Mouse (Mus musculus): ENCODE measurements around the gene Klk10.

The Klk10 gene

DNA sequence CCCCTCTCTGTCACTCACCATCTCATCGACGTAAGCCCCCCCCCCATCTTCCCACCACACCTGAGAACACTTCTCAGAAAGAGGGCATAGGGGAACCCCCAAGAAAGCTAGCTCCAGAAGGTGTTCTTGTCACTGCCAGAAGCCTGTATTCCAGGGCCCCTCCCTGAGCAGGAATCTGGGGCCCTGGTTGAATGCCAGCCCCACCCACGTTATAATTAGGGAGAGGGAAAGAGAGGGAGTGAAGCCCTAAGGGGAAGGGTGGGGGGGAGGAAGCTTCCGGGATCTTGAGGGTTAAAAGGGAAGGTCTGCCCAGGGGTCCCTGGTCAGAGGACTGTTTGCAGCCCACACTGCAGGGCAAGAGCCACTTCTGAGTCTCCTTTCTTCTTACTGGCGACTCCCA, at the start of gene Klk10:
Gene Klk10, plus strand, starts transcription at position 290 of the 400 bp plus-strand sequence.
- DNase-seq (ENCODE audit: extremely low read depth, low read depth, low spot score) = no peak

DNA sequence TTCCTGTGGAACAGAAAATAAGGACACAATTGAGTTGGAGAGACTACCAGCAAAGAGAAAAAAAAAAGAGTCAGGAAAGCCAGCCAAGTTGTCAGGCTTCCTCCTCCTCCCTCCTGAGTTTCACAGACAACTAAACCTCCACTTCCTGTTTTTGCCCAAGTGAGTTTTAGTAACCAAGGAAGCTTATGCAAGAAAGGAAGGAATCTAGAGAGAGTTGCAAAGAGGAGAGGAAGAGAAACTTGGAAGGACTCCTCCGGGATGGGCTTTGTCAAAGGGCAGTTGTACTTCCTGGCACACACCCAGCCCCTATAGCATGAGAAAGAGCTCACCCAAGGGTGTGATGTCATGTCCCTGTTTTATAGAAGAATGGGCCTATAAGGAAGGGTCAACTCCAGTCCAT, 33.0 kb upstream of the Klk10 start:
- no peak for DNase-seq (ENCODE audit: extremely low read depth, low read depth, low spot score)

DNA sequence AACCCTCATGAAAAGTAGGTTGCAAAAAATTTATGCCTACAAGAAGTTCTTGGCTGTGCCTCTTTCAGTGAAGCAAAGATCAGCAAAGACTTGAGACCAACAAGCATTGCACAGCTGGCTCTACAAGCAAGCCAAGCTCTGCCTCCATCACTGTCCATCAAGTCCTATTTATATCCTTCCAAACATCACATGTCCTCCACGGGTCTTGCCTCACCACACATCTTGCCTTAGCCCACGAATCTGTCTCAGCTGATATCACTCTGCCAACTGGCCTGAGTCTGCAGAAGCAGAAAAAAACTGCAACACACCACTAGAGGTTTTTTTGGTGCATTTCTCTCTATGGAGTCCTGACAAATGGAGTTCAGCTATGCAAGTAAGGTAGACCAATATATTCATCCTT, 28.0 kb upstream of the Klk10 start:
- DNase-seq (ENCODE audit: extremely low read depth, low read depth, low spot score) = no peak

DNA sequence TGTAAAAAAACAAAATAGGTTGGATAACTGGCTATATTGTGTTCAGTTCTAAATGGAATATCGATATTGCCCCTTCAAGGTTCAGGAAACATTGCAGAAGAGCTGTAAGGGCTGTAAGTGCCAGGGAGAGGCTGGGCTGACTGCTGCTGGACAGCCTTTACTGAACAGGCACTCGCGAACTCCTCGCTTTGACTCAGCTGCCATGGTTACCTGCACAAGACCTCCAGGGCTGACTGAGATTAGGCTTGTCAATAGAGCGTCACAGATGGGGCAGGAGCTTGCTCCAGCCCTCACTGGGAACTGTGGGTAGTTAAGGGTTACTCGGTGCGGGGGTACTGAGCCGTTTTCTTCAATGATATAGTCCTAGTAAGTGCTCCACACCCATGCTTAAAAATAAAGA, 14.4 kb upstream of the Klk10 start:
- no peak for DNase-seq (ENCODE audit: extremely low read depth, low read depth, low spot score)

DNA sequence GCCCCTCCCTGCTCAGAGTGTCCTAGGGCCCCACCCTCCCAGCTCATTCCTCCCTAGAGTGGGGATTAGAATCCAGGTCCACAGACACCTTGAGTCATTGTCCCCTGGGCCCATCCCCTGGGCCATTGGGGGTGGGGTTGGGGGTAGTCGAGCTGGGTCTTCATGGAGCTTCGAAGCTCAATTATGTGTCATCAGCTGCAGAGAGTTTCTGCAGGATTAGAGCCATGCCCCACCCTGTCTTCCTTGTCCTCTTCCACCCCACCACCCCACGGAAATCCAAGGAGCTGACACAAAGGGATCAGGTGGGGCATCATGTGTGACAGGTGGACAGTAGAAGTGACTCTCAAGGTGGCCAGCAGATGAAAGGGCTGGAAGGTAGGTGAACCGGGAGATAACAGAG, 12.2 kb upstream of the Klk10 start, which contains the start of gene Klk12:
Gene Klk12, plus strand, starts transcription at position 301 of the 400 bp plus-strand sequence.
- DNase-seq (ENCODE audit: extremely low read depth, low read depth, low spot score) = no peak

DNA sequence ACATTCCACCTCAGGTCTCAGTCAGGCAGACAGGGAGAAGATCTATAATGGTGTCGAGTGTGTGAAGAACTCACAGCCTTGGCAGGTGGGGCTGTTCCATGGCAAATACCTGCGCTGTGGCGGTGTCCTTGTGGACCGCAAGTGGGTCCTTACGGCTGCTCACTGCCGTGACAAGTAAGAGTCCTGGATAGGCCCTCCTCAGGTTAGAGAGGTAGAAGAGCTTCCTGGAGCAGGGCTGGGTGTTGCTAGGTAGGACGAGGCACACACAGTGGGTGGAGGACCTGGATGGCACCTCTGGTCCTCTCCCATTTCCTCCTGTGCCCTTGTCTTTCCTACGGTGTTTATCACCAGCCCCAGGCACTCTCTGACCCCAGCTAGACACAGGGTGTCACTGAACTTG, 11.2 kb upstream of the Klk10 start:
- DNase-seq (ENCODE audit: extremely low read depth, low read depth, low spot score) = no peak

DNA sequence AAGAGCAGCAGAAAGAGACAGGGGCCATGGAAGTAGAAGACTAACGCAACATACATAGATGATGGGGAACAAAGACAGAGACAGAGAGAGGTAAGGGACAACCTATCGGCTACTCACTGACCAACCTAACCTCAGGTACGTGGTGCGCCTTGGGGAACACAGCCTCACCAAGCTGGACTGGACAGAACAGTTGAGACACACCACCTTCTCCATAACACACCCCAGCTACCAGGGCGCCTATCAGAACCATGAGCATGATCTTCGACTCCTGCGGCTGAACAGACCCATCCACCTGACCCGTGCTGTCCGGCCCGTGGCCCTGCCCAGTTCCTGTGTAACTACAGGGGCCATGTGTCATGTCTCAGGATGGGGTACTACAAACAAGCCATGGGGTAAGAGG, 10.1 kb upstream of the Klk10 start:
- DNase-seq (ENCODE audit: extremely low read depth, low read depth, low spot score) = no peak

DNA sequence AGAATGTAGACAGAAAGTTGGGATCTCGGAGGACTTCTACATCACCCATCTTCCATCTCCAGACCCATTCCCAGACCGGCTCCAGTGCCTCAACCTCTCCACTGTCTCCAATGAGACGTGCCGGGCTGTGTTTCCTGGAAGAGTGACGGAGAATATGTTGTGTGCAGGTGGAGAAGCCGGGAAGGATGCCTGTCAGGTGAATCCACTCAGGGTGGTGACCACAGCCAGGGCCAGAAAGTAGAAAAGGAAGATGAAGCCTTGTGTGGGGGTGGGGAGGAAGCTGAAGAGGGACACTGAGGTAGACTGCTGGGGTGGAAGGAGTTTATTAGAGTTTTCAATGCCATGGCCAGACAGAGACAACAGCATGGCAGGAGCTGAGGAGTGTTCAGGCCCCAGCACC, 8.9 kb upstream of the Klk10 start:
- no peak for DNase-seq (ENCODE audit: extremely low read depth, low read depth, low spot score)

DNA sequence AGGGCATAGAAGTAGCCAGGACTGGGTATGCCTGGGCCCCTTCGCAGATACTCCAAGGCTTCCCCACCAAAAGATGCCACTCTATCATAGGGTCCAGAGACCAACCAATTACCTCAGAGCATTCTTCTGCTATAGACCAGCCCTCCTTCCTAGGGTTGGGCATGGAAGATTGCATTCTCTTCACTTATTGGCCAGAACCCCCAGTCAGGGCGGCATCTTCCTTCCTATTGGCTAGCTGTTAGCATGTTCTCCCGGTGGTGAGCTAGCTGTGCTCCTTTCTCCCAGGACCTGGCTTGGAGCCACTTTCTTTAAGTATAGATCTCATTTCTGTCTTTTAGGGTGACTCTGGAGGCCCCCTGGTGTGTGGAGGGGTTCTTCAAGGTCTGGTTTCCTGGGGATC, 7.9 kb upstream of the Klk10 start:
- no peak for DNase-seq (ENCODE audit: extremely low read depth, low read depth, low spot score)

DNA sequence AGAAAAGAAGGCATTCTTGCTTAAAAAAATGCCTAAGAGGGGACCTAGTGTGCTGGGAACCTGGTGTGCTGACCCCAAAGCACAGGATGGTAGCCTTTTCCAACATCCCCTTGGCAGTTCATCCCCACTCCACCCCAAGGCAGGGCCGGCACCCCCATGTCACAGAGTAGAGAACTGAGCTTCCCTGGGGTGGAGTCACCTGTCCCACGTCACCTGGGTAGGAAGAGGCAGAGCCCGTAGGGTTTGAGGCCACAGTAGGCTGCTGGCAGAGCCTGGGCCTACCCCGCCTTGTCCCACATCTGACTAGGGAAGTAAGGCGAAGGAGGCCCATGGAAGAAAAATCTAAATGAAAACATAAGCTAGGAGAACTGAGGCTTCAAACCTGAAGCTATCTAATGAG, 6.5 kb upstream of the Klk10 start, which contains the start of gene Klk11:
Gene Klk11, plus strand, starts transcription at position 241 of the 400 bp plus-strand sequence.
- DNase-seq (ENCODE audit: extremely low read depth, low read depth, low spot score) = no peak

DNA sequence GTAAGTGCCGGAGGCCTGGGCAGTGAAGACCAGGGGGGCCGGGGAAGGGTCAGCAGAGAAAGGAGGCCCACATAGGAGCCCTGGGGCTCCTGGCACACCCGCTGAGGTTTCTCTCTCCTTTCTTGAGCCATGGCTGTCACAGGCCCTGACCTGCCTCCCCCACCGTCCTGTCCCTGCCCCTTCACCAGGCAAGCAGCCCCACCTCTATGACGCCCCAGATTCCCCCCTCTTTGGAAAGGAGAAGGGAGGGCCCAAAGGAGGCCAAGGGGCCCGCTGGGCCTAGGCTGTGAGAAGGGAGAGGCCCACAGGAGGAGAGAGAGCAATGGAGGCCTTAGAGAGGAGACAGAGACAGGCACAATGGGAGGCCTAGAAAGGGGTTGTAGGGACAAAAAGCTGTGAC, 6.0 kb upstream of the Klk10 start:
- no peak for DNase-seq (ENCODE audit: extremely low read depth, low read depth, low spot score)

DNA sequence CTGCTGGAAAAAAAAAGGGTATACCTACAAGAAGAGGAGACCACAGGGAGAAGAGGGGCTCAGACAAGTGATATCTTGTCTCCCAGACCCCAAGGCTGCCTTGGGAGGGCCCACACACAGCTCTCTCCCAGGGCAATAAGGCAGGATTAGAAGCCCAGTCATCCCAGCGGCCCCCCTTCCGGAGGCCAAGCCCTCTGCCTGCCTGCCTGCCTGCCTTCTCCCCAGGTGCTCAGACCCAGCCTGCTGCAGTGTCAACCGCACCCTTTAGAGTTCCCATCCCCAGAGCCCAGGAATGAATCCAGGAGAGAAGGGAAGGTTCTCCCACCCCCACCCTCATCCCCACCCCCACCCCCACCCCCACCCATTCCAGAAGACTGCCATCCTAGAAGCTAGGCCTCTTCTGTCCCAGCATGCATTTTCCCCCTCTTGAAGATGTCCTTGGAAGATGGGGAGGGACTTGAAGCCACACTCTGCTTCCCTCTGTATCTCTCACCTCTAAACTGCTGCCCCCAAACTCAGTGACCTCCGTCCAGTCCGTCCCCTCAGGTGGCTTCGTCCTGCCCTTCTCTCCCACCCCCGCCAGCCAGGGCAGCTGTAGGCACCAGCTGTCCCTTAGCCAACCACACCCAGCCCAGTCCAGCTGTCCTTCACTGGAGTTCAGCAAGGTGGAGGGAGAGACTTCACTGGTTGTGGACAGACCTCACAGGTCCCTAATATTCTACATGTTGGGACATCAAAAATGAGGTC, 5.4 kb upstream of the Klk10 start:
- no peak for DNase-seq (ENCODE audit: extremely low read depth, low read depth, low spot score)

DNA sequence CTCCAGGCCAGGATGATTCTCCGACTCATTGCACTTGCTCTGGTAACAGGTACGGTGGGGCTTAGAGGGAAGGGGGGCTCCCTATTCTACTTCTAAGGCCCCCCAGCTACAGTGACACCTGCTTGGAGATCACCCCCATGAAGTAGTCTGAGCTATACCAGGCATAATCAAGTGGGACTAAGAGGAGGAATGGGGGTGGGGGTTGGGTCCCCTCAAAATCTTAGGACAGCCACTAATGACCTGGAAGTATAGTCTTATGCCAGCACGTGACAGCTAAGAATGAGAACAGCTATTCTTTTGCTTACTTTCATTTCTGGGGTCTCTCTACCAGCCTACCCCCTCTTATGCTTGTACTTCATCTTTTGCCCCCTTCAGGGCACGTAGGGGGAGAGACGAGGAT, 4.3 kb upstream of the Klk10 start:
- no peak for DNase-seq (ENCODE audit: extremely low read depth, low read depth, low spot score)

DNA sequence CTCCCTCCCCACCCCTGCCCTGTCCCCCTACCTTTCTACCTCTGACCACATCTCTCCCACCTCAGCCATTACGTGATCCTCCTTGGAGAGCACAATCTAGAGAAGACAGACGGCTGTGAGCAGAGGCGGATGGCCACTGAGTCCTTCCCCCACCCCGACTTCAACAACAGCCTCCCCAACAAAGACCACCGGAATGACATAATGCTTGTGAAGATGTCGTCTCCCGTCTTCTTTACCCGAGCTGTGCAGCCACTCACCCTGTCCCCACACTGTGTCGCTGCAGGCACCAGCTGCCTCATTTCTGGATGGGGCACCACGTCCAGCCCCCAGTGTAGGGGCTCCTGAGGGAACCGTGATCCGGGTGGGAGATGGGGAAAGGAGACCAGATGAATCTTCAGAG, 3.4 kb upstream of the Klk10 start:
- DNase-seq (ENCODE audit: extremely low read depth, low read depth, low spot score) = no peak

DNA sequence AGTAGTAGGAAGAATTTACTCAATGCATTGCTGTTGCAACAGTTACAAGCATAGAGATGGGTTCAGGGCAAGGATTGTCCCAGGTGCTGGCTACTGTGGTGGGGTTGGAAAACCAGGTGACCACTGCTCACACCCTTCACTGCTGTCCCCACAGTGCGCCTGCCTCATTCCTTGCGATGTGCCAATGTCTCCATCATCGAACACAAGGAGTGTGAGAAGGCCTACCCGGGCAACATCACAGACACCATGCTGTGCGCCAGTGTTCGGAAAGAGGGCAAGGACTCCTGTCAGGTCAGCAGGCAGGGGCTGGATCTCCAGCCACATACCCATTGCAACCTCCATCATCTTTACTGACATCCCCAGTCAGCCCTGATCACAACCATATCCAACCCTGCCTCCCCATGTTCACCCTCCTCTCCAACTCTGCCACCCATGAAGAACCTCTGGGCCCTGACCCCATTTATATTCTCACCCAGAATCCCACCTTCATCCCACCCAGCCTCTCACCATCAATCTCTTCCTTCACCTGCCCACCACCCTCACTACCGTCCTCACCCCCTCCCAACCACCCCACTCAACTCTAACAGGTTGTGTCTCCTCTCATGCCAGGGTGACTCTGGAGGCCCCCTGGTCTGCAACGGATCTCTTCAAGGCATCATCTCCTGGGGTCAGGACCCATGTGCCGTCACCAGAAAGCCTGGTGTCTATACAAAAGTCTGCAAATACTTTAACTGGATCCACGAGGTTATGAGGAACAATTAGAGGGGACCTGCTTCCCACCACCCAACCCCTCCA, 2.5 kb upstream of the Klk10 start:
- no peak for DNase-seq (ENCODE audit: extremely low read depth, low read depth, low spot score)

DNA sequence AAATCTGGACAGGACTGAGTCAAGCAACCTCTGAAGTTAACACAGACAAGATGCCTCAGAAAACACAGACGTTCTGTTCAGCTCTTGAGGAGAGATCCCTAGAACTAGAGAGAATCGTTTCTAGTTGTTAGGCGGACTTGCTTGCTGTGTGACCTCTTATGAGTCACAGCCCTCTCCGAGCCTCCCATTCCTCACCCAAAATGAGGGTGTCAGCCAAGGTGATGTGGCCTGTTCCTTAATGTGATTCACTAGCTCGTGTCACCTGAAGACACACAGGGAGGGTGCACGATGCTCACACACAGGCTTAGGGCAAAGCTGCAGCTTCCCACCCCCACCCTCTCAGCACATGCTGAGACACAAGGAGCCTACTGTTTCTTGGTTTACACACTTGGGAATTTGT, 594 bp upstream of the Klk10 start:
- no peak for DNase-seq (ENCODE audit: extremely low read depth, low read depth, low spot score)

DNA sequence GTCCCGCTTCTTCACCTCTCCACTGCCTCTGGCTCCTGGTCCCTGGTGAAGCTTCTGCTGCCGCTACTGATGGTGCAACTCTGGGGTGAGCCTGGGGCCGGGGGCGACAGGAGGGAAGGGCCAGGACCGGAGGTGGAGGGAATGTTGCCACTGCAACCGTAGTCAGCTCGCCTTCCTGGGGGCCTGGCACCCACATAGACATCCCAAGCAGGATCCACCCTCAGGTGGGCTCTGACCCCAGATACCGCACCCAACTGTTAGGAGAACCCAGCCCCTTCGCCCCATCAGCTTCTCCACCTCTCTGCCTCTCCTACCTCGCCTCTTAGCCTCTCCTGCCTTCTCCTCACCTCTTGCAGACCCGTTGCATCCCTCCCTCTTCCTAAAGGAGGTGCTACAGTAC, 706 bp downstream of the Klk10 start:
- no peak for DNase-seq (ENCODE audit: extremely low read depth, low read depth, low spot score)

DNA sequence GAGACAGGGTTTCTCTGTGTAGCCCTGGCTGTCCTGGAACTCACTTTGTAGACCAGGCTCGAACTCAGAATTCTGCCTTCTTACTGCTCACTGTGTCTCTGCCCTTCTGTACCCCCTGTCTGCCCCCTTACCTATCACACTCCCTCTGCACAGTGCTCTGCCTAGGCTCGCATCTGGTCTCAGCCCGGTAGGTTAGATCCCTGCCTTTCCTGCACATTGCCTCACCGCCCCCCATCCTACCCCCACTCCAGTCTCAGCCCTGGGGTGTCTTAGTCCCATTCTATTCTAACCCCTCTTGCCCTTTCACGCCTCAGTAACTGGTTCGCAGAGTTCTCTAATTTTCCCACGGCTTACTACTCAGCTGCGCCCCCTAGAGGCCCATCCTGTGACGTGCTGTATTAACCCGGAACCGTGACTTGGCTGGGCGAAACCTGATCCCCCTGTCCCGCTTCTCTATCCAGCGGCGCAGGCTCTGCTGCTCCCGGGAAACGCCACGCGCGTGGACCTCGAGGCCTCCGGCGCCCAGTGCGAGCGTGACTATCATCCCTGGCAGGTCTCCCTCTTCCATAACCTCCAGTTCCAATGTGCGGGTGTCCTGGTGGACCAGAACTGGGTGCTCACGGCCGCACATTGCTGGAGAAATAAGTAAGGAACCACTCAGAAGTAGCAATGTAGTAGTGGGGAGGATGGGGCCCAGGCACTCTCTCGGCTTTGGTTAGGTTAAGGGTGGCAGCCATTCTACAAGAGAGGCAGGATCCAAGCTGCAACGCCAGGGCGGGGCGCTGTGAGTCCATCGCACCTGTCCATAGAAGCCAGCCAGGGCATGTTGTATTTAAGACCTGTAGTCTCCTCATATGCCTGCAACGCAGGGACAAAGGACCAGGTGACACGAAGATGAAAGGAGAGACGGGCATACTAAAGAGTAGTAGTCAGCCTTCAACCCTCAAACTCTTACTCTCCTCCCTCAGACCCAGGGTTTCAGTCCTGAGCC, 1.7 kb downstream of the Klk10 start:
- no peak for DNase-seq (ENCODE audit: extremely low read depth, low read depth, low spot score)

DNA sequence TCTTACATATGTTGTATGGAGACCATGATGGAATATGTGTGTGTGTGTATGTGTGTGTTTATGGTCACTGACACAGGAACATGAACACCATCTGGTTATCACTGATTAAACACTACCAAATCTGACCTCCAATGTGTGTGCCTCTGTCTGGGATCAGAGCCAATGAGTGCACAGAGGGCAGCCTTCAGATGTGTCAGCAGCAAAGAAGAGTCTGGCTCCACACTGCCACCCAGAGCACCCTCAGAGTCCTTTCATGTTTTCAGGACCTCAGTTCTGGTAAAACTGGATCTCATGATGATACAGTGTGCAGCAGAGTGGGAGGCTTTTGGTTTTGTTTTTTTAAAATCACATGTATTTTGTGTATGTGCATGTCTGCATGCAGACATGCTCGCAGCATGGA, 4.5 kb downstream of the Klk10 start:
- DNase-seq (ENCODE audit: extremely low read depth, low read depth, low spot score) = no peak

DNA sequence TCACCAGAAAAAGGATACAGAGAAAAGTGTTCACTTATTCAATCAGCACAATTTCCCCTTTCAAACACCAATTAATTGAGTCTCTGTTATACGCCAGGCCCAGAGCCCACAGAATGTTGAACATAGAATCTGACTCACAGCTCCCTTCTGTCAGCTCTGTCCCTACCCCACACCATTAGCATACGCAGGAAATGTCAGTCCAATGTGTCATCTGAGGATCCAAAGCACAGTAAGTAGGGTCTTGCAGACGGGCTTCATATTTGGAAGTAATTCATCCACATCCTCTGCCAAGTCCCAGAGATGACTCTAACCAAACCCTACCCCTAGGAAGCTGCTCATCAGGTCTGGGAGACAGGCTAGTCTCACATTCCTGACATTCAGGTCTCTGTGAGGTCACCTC, 7.3 kb downstream of the Klk10 start:
- DNase-seq (ENCODE audit: extremely low read depth, low read depth, low spot score) = no peak

DNA sequence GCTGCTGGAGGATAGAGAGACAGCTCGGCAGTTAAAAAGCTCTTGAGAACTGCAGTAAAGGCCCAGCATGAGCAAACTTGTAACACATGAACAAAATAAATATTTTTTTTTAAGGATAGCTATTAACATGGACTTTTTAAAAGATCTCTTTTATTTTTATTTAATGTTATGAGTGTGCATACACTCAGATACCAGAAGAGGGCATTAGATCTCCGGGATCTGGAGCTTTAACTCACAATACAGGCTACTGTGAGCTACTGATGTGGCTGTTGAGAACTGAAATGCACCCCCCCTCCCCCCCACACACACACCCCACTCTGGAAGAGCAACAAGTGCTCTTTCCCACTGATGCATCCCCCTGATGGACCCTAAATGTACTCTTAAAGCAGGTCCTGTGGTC, 8.5 kb downstream of the Klk10 start:
- DNase-seq (ENCODE audit: extremely low read depth, low read depth, low spot score) = no peak

Data from fat pad, adult 2 months (tissue).